Mouse (Mus musculus) WW6 (cell line): ENCODE results near the gene Zhx3.

Source experiments
- DNase-seq: peaks from one replicate; pipeline ENCODE4 v3.0.0-alpha.2; 2013; ENCODE audit warnings: low read depth, low spot score

The Zhx3 gene

GRCm38 (mm10) chr2:160883912-160884311 lies 11.1 kb upstream of the Zhx3 start:
- no peak for DNase-seq

- DNase-seq, result no peak
Measured at GRCm38 (mm10) chr2:160882436-160882835, 9.6 kb upstream of the Zhx3 start.

- DNase-seq, result no peak
Measured at GRCm38 (mm10) chr2:160881462-160882101, 8.8 kb upstream of the Zhx3 start.

- DNase-seq, result no peak
Measured at GRCm38 (mm10) chr2:160880453-160881195, 7.8 kb upstream of the Zhx3 start, which contains the start of gene Lpin3. Gene Lpin3 (plus strand): TSS chr2:160880670.

GRCm38 (mm10) chr2:160876115-160876514 lies 3.3 kb upstream of the Zhx3 start:
- DNase-seq, result peak; percentile 42

GRCm38 (mm10) chr2:160874231-160874877 lies 1.6 kb upstream of the Zhx3 start:
- no peak for DNase-seq

- no peak for DNase-seq
Measured at GRCm38 (mm10) chr2:160872395-160872794, 403 bp downstream of the Zhx3 start.

GRCm38 (mm10) chr2:160871310-160871709 lies 1.5 kb downstream of the Zhx3 start:
- no peak for DNase-seq

- DNase-seq, result no peak
Measured at GRCm38 (mm10) chr2:160869446-160869845, 3.4 kb downstream of the Zhx3 start.

- DNase-seq, result no peak
Measured at GRCm38 (mm10) chr2:160865266-160865665, 7.5 kb downstream of the Zhx3 start.

GRCm38 (mm10) chr2:160864112-160864511 lies 8.7 kb downstream of the Zhx3 start:
- no peak for DNase-seq

- DNase-seq, result no peak
Measured at GRCm38 (mm10) chr2:160860363-160860762, 12.4 kb downstream of the Zhx3 start.

- DNase-seq, result no peak
Measured at GRCm38 (mm10) chr2:160856359-160857102, 16.3 kb downstream of the Zhx3 start.

- DNase-seq, result no peak
Measured at GRCm38 (mm10) chr2:160854687-160855086, 18.1 kb downstream of the Zhx3 start.

- DNase-seq, result no peak
Measured at GRCm38 (mm10) chr2:160850360-160850759, 22.4 kb downstream of the Zhx3 start.

- DNase-seq, result no peak
Measured at GRCm38 (mm10) chr2:160849617-160850240, 23.1 kb downstream of the Zhx3 start.

- DNase-seq, result no peak
Measured at GRCm38 (mm10) chr2:160848186-160848585, 24.6 kb downstream of the Zhx3 start.

GRCm38 (mm10) chr2:160847664-160848063 lies 25.1 kb downstream of the Zhx3 start:
- no peak for DNase-seq

GRCm38 (mm10) chr2:160840838-160841237 lies 32.0 kb downstream of the Zhx3 start:
- DNase-seq, result no peak

- DNase-seq, result no peak
Measured at GRCm38 (mm10) chr2:160810802-160811201, 62.0 kb downstream of the Zhx3 start.

- no peak for DNase-seq
Measured at GRCm38 (mm10) chr2:160810376-160810775, 62.4 kb downstream of the Zhx3 start.
